Mouse (Mus musculus) cerebellum, adult 2 months (tissue): ENCODE measurements around the gene Cdc42ep1. TPM values are rescaled to one million over a fixed set of nuclear protein-coding genes. Genes with fewer than 3 reads are reported as not detected.

ENCODE experiments used
- DNase-seq, 2 experiments: peaks; one replicate each; pipeline ENCODE4 v3.0.0; 2021
- H3K27ac ChIP-seq: fragments of 200-500 bp; 2 replicates; pipeline ENCODE4 v1.5.1; 2012; ENCODE audit warnings: low read length, control low read depth, inconsistent platforms; ENCODE audit not compliant: insufficient read depth
- H3K27me3 ChIP-seq: fragments of 200-500 bp; 2 replicates; pipeline ENCODE4 v1.6.1; 2012; ENCODE audit warnings: inconsistent platforms, mild to moderate bottlenecking, low read length, moderate library complexity; ENCODE audit not compliant: control insufficient read depth, insufficient read depth
- H3K4me1 ChIP-seq: fragments of 200-500 bp; 2 replicates; pipeline ENCODE4 v1.6.1; 2011; ENCODE audit warnings: low read length; ENCODE audit not compliant: control insufficient read depth, insufficient read depth
- H3K4me3 ChIP-seq: fragments of 200-500 bp; replicated peaks from 2 replicates; pipeline ENCODE3; 2011; ENCODE audit warnings: mild to moderate bottlenecking, low read depth, low read length, control low read depth; ENCODE audit not compliant: insufficient read depth
- CTCF ChIP-seq: fragments of 200-500 bp; IDR thresholded peaks from 2 replicates; pipeline ENCODE4 v1.5.1; 2011; ENCODE audit warnings: low read depth, mild to moderate bottlenecking, control low read depth, low read length, moderate library complexity, borderline replicate concordance; ENCODE audit not compliant: insufficient read depth
- POLR2A ChIP-seq: fragments of 200-500 bp; IDR thresholded peaks from 2 replicates; pipeline ENCODE4 v1.6.1; 2011; ENCODE audit warnings: low read length, control low read depth, borderline replicate concordance; ENCODE audit not compliant: insufficient read depth
- WGBS: fragments of 180-500 bp; shearing (Covaris S2); methylation state at CpG from one replicate; pipeline ENCODE4 v1.1.7; 2018; 5-methylcytosine and 5-hydroxymethylcytosine counted together
- polyA plus RNA-seq: library from polyadenylated mRNA; depleted of rRNA; stranded (reverse); fragments of >200 nt; gene quantifications from 2 replicates; pipeline ENCODE4 v1.2.3, GENCODE M21; 2012

Cdc42ep1 gene
- polyA plus RNA-seq, 1 experiment: 77.3 TPM

- WGBS: 6% methylated on average over 67 of the region's 70 CpGs
- H3K4me3 ChIP-seq: peak within 1 kb of the TSS; percentile 25
- no peak for DNase-seq
- H3K27ac ChIP-seq: no peak within 1 kb of the TSS
- peaks cover 6% of the 10 kb centered on the region for H3K4me1 ChIP-seq
- TF ChIP-seq CTCF (no peak), POLR2A (no peak)
- no peaks in the 10 kb centered on the region; the same call in 1 of the 2 replicates for H3K27me3 ChIP-seq
Observed at GRCm38 (mm10) chr15:78802776-78803391, 39.5 kb upstream of the Cdc42ep1 start, which contains the start of gene Card10. Gene Card10, minus strand, starts transcription at chr15:78803042.

GRCm38 (mm10) chr15:78803499-78803900, 38.9 kb upstream of the Cdc42ep1 start:
- H3K4me3 ChIP-seq: no peak overlapping the region
- no peak overlapping the region for H3K27ac ChIP-seq
- no peak for DNase-seq
- 49% methylated on average over 8 of the region's 8 CpGs for WGBS
- peaks cover 6% of the 10 kb centered on the region for H3K4me1 ChIP-seq
- no peaks in the 10 kb centered on the region; the same call in 1 of the 2 replicates for H3K27me3 ChIP-seq
- TF ChIP-seq POLR2A: no peak
- no peak for TF ChIP-seq CTCF

- H3K4me1 ChIP-seq: peaks cover 6% of the 10 kb centered on the region
- no peak overlapping the region for H3K4me3 ChIP-seq
- TF ChIP-seq POLR2A (no peak), CTCF (no peak)
- no peak for DNase-seq
- no peaks in the 10 kb centered on the region; the same call in 1 of the 2 replicates for H3K27me3 ChIP-seq
- H3K27ac ChIP-seq: no peak overlapping the region
- 67% methylated on average over 6 of the region's 6 CpGs for WGBS
Observed at GRCm38 (mm10) chr15:78804326-78804725, 38.1 kb upstream of the Cdc42ep1 start.

- no peaks in the 10 kb centered on the region; the same call in 1 of the 2 replicates for H3K27me3 ChIP-seq
Observed at GRCm38 (mm10) chr15:78805351-78805750, 37.1 kb upstream of the Cdc42ep1 start.

GRCm38 (mm10) chr15:78806614-78807013, 35.8 kb upstream of the Cdc42ep1 start:
- H3K4me3 ChIP-seq: no peak overlapping the region
- 20% methylated on average over 2 of the region's 2 CpGs for WGBS
- H3K27me3 ChIP-seq: no peaks in the 10 kb centered on the region; the same call in 1 of the 2 replicates
- peaks cover 6% of the 10 kb centered on the region for H3K4me1 ChIP-seq
- no peak for TF ChIP-seq CTCF
- no peak for TF ChIP-seq POLR2A
- no peak for DNase-seq
- no peak overlapping the region for H3K27ac ChIP-seq

More at GRCm38 (mm10) chr15:78805351-78805750, 37.1 kb upstream of the Cdc42ep1 start:
- no peak overlapping the region for H3K4me3 ChIP-seq
- TF ChIP-seq POLR2A: no peak
- TF ChIP-seq CTCF: no peak
- no peak for DNase-seq
- H3K27ac ChIP-seq: no peak overlapping the region
- peaks cover 6% of the 10 kb centered on the region for H3K4me1 ChIP-seq
- 71% methylated on average over 2 of the region's 2 CpGs for WGBS

GRCm38 (mm10) chr15:78807141-78807540, 35.3 kb upstream of the Cdc42ep1 start:
- H3K4me3 ChIP-seq: no peak overlapping the region
- WGBS: 64% methylated on average over 3 of the region's 3 CpGs
- no peak overlapping the region for H3K27ac ChIP-seq
- H3K4me1 ChIP-seq: peaks cover 6% of the 10 kb centered on the region
- peak in 1 of 2 experiments; percentile 56 for DNase-seq
- no peak for TF ChIP-seq POLR2A
- TF ChIP-seq CTCF: no peak
- H3K27me3 ChIP-seq: no peaks in the 10 kb centered on the region; the same call in 1 of the 2 replicates

- no peak for DNase-seq
- Histone ChIP-seq H3K4me3 (no peak overlapping the region), H3K27me3 (no peaks in the 10 kb centered on the region), H3K27ac (no peak overlapping the region), H3K4me1 (peaks cover 6% of the 10 kb centered on the region)
- 92% methylated on average over 2 of the region's 2 CpGs for WGBS
- no peak for TF ChIP-seq CTCF
- no peak for TF ChIP-seq POLR2A
Observed at GRCm38 (mm10) chr15:78808980-78809379, 33.4 kb upstream of the Cdc42ep1 start.

- no peak for DNase-seq
- no peaks in the 10 kb centered on the region for H3K27me3 ChIP-seq
- H3K4me1 ChIP-seq: peaks cover 6% of the 10 kb centered on the region
- no peak overlapping the region for H3K27ac ChIP-seq
- H3K4me3 ChIP-seq: no peak overlapping the region
- no peak for TF ChIP-seq CTCF
- TF ChIP-seq POLR2A: no peak
- 62% methylated on average over 9 of the region's 9 CpGs for WGBS
Observed at GRCm38 (mm10) chr15:78809739-78810138, 32.7 kb upstream of the Cdc42ep1 start.
